ENCODE assay signal across 20 mouse cellular contexts in genomic region chr14:78352865-78353264, GRCm38 (mm10). TPM values are rescaled to one million over a fixed set of nuclear protein-coding genes. Genes with fewer than 3 reads are reported as not detected.
A peak's percentile ranks its signal among the peaks of the same experiment; 100 is the strongest.
DNase-seq lines count a peak whose midpoint lies in the region; ATAC-seq lines count a peak whose summit lies in the region.
"Had no signal": no experiment of that assay in that cellular context is flagged by ENCODE, and none has a peak within 500 bp of the region (broad histone marks: within the 10 kb centered on the region; RNA-seq: fewer than 3 reads in every experiment).

No protein-coding gene starts in this region.

- DNase-seq in 3T3-L1 (ENCODE audit: low read depth, low spot score), result peak; percentile 36
- DNase-seq in adrenal gland, postnatal 14 days, result peak; percentile 28
- no peak for DNase-seq in left cerebral cortex, adult 9 months (ENCODE audit: low spot score in 2 of 2)
- DNase-seq in cerebellum, postnatal 25 days, result no peak
- no peak for DNase-seq in kidney, postnatal 10 days
- DNase-seq: B cell, adult 2 months; cerebellum, adult 11-12 months; cerebellum, postnatal 10 days; gastrocnemius, postnatal 25 days; kidney, adult 18-20 months; lung, postnatal 4 days; right cerebral cortex, postnatal 4 days had no signal

- ATAC-seq in CD4-positive, CD25-positive, alpha-beta regulatory T cell, adult 4 months, result peak; percentile 40
- ATAC-seq in megakaryocyte, adult 5-6 weeks (ENCODE audit: poor library complexity, severe bottlenecking), result peak; percentile 68
- ATAC-seq: midbrain, embryonic 16.5 days had no signal

RNA-seq across cellular contexts. Expression of gene Tnfsf11, which starts 45.0 kb away (rescaled TPM):
- polyA plus RNA-seq in CD4-positive, CD25-positive, alpha-beta regulatory T cell, adult 4 months (2017; shearing (Covaris generic)), result 10 to 100 TPM in 1 of 2 experiments, 1 to 10 TPM in 1; 5.6 to 11.5 TPM
- 1.8 TPM in 1 of 2 replicates, not detected in the other for total RNA-seq in adrenal gland, postnatal 14 days (2021)
- 0.25 TPM in 1 of 2 replicates, not detected in the other for total RNA-seq in megakaryocyte, adult 5-6 weeks (2015)
- 0.26 and 0.49 TPM in 2 replicates for total RNA-seq in megakaryocyte, adult 5-6 weeks (2017)
- total RNA-seq: gastrocnemius, postnatal 25 days; heart, adult 8-10 months; heart, postnatal 25 days; layer of hippocampus, adult 2 months; left cerebral cortex, postnatal 36 days had no signal
- polyA plus RNA-seq: midbrain, embryonic 10.5 days; midbrain, embryonic 16.5 days had no signal

Comparison
In these comparisons a context has a peak if more than half of its experiments do, and no peak if none do; other contexts are left out.
1. DNase-seq: peak in 3T3-L1 (single experiment) and adrenal gland, postnatal 14 days (single experiment); none in left cerebral cortex, adult 9 months (0 of 2), cerebellum, postnatal 25 days (0 of 2) and kidney, postnatal 10 days (single experiment).